Mouse (Mus musculus) liver, embryonic 11.5 days (tissue): Measurements from ENCODE around the gene Prr23a1. TPM values are rescaled to one million over a fixed set of nuclear protein-coding genes. Genes with fewer than 3 reads are reported as not detected.
"Not testable (repeated sequence)": the region's sequence is repeated elsewhere in the genome, so short reads cannot be mapped to it uniquely, and the experiment has no call there.

Experiments
- ATAC-seq: fragments of 200-750 bp; cut with Nextera tagmentation; replicated peaks from 2 replicates; pipeline ENCODE4 v1.8.0; 2017; ENCODE audit warnings: moderate number of reproducible peaks, mild to moderate bottlenecking, moderate TSS enrichment, moderate library complexity; ENCODE audit not compliant: low FRiP score
- DNase-seq: peaks from one replicate; pipeline ENCODE4 v3.0.0-alpha.2; 2017; ENCODE audit warnings: low spot score
- H3K27ac ChIP-seq: fragments of 300-500 bp; sonication (generic); 2 replicates; pipeline ENCODE4 v1.5.1; 2014; ENCODE audit warnings: mild to moderate bottlenecking, low read depth, low read length, control low read depth
- H3K27me3 ChIP-seq: fragments of 300-500 bp; sonication (generic); replicated peaks from 2 replicates; pipeline ENCODE4 v1.6.1; 2014; ENCODE audit warnings: low read length, mixed read lengths; ENCODE audit not compliant: control insufficient read depth, insufficient read depth
- H3K36me3 ChIP-seq: fragments of 300-500 bp; sonication (generic); 2 replicates; pipeline ENCODE4 v1.6.1; 2014; ENCODE audit warnings: mild to moderate bottlenecking, low read length, moderate library complexity, mixed read lengths; ENCODE audit not compliant: control insufficient read depth, insufficient read depth
- H3K4me1 ChIP-seq: fragments of 300-500 bp; sonication (generic); replicated peaks from 2 replicates; pipeline ENCODE4 v1.6.1; 2014; ENCODE audit warnings: low read length, mixed read lengths; ENCODE audit not compliant: control insufficient read depth, insufficient read depth
- H3K4me2 ChIP-seq: fragments of 300-500 bp; sonication (generic); 2 replicates; pipeline ENCODE4 v1.6.1; 2014; ENCODE audit warnings: mild to moderate bottlenecking, control low read depth, moderate library complexity
- H3K4me3 ChIP-seq: fragments of 300-500 bp; sonication (generic); 2 replicates; pipeline ENCODE4 v1.5.1; 2014; ENCODE audit warnings: low read depth, low read length, control low read depth
- H3K9ac ChIP-seq: fragments of 300-500 bp; sonication (generic); 2 replicates; pipeline ENCODE4 v1.6.1; 2014; ENCODE audit warnings: low read depth, low read length, control low read depth
- H3K9me3 ChIP-seq: fragments of 300-500 bp; sonication (generic); 2 replicates; pipeline ENCODE4 v1.6.1; 2016; ENCODE audit warnings: low read length, inconsistent platforms, mixed read lengths; ENCODE audit not compliant: control insufficient read depth
- WGBS: fragments of 180-500 bp; shearing (Covaris S2); extraction: QIAGEN DNeasy Blood & Tissue Kit; methylation state at CpG from one replicate; pipeline ENCODE4 v1.1.7; 2014; 5-methylcytosine and 5-hydroxymethylcytosine counted together
- polyA plus RNA-seq: library from polyadenylated mRNA; unstranded; fragments of >200 nt; fragmentation: Nextera tagmentation; extraction: Ambion mirVana; gene quantifications from 2 replicates; pipeline ENCODE4 v1.2.1, GENCODE M21; 2014

The Prr23a1 gene
- polyA plus RNA-seq = not detected in 2 replicates

DNA sequence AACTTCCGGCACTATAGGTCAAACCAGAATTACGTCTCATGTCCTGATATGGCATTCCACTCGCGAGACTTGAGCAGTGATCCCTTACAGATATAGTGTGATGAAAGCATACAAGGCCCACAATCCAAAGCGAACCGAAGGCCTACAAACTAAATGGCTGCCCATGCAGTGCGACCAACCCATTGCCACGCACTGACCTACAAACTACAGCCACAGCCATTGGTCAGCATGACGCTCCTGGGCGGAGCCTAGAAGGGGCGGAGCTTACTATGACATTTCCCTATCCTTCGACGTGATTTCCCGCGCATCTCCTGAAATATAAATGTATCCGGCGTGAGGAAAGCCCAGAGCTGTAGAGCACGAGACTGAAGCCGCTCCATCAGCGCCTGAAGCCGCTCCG is at the start of gene Prr23a1:
Gene Prr23a1, plus strand, starts transcription at position 387 of the 400 bp plus-strand sequence.
- no peaks in the 10 kb centered on the region for H3K4me1 ChIP-seq
- no peak within 1 kb of the TSS for H3K4me2 ChIP-seq
- no peaks in the 10 kb centered on the region for H3K36me3 ChIP-seq
- no peak within 1 kb of the TSS for H3K9ac ChIP-seq
- no peaks in the 10 kb centered on the region for H3K9me3 ChIP-seq
- no peak within 1 kb of the TSS for H3K4me3 ChIP-seq
- WGBS = 47% methylated on average over 22 of the region's 22 CpGs
- no peaks in the 10 kb centered on the region; the same call in 1 of the 2 replicates for H3K27me3 ChIP-seq
- H3K27ac ChIP-seq = no peak within 1 kb of the TSS
- DNase-seq (no peak), ATAC-seq (no peak)

DNA sequence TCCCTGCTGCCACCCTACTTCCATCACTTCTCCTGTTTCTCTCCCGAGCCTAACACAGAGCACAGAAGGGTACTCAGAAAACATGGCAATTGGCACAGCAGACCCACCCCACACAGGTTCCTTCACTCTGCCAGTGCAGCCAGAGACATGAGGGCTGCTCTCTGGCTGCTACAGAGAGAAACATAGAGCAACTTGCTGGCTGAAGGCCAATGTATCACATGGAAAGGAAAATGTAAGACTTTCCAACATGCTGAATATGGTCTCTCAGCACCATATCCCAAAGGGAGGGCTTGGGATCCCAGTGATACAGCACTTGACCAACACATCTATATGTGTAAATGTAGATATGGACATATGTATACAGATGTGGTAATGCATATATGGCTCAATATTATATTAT is 43.3 kb upstream of the Prr23a1 start:
- H3K9ac ChIP-seq = no peak overlapping the region
- H3K27me3 ChIP-seq = no peaks in the 10 kb centered on the region
- no peak overlapping the region for H3K4me2 ChIP-seq
- no peak overlapping the region for H3K27ac ChIP-seq
- no peak overlapping the region for H3K4me3 ChIP-seq
- H3K36me3 ChIP-seq = no peaks in the 10 kb centered on the region
- no peak for DNase-seq
- WGBS = 76% methylated on average over 1 of the region's 1 CpGs
- no peaks in the 10 kb centered on the region for H3K9me3 ChIP-seq
- no peaks in the 10 kb centered on the region for H3K4me1 ChIP-seq
- ATAC-seq = no peak

DNA sequence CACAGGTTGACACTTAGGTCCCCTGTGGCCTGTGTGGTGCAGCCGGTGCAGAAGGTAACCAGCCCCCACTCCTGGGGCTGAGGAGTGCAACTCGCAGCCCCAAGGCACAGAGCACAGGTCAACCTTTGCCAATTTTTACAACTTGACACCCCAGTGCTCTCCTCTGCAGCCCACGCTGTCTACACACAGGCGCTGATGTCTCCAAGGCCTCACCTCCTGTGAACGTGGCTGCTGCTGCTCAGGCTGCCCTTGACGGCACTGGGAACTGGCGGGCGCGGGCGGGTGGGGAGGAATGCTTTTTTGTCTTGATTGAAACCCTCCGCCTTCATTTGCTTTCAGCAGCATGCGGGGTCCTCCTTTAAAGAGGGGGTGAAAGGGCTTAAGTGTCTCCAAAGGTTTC is 38.3 kb upstream of the Prr23a1 start:
- Histone ChIP-seq H3K4me1 (no peaks in the 10 kb centered on the region), H3K4me2 (no peak overlapping the region), H3K4me3 (no peak overlapping the region), H3K27ac (no peak overlapping the region), H3K9me3 (no peaks in the 10 kb centered on the region), H3K36me3 (no peaks in the 10 kb centered on the region), H3K27me3 (no peaks in the 10 kb centered on the region), H3K9ac (no peak overlapping the region)
- ATAC-seq = no peak
- DNase-seq = no peak
- WGBS = 68% methylated on average over 12 of the region's 12 CpGs

DNA sequence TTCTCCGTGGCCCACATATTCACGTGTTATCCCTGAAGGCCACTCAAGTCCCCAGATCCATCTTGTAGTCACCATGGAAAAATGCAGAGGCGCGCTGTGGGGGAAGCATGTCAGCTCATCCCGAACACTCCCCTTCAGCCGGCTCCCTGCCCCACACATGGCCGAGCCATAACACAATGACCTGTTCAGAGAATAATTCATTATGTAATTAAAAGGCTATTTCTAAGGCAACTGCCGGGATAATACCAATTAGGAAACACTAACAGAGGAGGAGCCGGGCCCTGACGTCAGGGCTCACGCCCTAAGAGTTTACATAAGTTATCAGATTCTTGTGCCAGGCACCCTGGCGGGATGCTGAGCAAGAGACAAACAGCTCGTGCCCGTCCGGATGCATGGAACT is 36.8 kb upstream of the Prr23a1 start:
- no peak overlapping the region for H3K9ac ChIP-seq
- no peaks in the 10 kb centered on the region for H3K9me3 ChIP-seq
- H3K36me3 ChIP-seq = no peaks in the 10 kb centered on the region
- WGBS = 75% methylated on average over 15 of the region's 15 CpGs
- no peak for DNase-seq
- H3K27me3 ChIP-seq = no peaks in the 10 kb centered on the region
- ATAC-seq = no peak
- no peak overlapping the region for H3K27ac ChIP-seq
- no peaks in the 10 kb centered on the region for H3K4me1 ChIP-seq
- no peak overlapping the region for H3K4me2 ChIP-seq
- H3K4me3 ChIP-seq = no peak overlapping the region

DNA sequence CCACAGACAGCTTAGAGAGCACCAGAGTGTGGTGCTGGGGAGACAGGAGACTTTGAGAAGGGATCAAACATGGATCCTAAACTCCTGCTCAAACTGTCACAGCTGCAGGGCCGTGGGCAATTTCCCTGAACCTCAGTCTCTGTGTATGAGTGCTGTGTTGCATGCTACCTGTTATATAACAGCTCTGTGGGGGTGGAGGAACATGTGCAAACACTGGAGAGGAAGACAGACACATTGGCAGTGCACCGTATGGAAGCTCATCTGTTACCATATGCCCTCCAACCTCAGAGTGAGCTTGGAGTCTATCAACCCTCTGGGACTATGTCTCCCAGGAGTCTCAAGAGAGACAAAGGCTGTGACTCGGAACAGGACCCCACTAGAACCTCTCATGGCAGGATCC is 36.4 kb upstream of the Prr23a1 start:
- H3K4me3 ChIP-seq = no peak overlapping the region
- no peaks in the 10 kb centered on the region for H3K4me1 ChIP-seq
- H3K36me3 ChIP-seq = no peaks in the 10 kb centered on the region
- DNase-seq (no peak), ATAC-seq (no peak)
- no peak overlapping the region for H3K9ac ChIP-seq
- no peaks in the 10 kb centered on the region for H3K27me3 ChIP-seq
- H3K4me2 ChIP-seq = no peak overlapping the region
- H3K9me3 ChIP-seq = no peaks in the 10 kb centered on the region
- H3K27ac ChIP-seq = no peak overlapping the region
- 72% methylated on average over 3 of the region's 3 CpGs for WGBS

DNA sequence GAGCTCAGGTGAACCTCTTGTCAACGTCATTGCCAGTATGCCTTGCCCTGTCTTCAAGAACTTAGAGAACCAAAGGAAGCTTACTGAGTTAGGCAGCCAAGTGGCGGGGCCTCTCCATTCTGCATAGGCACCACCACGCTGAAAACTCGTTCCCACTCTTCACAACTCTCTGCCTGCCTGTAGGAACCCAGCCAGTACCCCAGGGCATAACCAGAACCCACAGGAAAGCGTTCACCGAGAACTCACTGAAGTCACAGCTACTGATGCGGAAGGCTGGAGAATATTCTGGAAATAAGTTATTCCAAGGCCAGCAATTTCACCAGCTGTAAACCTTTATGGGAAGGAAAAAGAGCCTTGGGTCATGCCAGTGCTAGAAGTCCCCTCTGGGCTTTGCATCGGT is 34.7 kb upstream of the Prr23a1 start:
- Histone ChIP-seq H3K4me3 (no peak overlapping the region), H3K36me3 (no peaks in the 10 kb centered on the region), H3K4me1 (no peaks in the 10 kb centered on the region), H3K9me3 (no peaks in the 10 kb centered on the region), H3K27me3 (no peaks in the 10 kb centered on the region), H3K27ac (no peak overlapping the region), H3K9ac (no peak overlapping the region), H3K4me2 (no peak overlapping the region)
- no peak for DNase-seq
- no peak for ATAC-seq
- WGBS = 81% methylated on average over 8 of the region's 8 CpGs

DNA sequence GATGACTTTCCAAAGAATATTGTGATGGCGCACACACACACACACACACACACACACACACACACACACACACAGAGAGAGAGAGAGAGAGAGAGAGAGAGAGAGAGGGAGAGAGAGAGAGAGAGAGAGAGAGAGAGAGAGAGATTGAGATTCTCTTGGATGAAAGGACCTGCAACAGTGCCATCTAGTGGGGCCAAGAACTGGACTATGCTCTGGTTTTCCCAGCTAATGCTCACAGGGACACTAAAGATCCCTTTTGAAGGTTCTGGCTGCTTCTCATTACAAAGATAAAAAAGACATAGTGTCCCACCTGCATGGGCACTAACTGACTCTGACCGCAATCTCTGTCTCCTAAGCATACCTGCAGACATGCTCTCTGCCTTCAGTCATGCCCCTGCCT is 32.8 kb upstream of the Prr23a1 start:
- H3K9ac ChIP-seq, DNase-seq: not testable (repeated sequence)
- WGBS = 74% methylated on average over 2 of the region's 2 CpGs

DNA sequence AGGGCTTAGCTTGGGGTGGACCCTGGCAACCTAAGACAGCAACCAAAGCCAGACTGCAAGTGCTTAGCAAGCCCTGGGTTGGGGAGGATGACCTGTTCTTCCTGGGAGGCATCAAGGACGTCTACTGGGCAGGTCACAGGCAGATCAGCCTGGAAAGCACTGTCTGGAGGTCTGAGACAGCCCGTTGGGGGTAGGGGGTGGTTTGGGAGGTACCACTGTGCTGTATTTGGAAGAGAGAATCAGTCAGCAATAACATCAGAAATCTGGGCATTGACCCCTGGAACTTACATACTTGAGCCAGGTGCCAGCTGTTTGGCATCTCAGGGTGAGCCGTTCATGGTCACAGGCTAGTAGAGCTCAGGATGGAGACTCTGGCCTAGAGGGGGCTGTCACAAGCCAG is 26.2 kb upstream of the Prr23a1 start:
- WGBS = 57% methylated on average over 3 of the region's 3 CpGs
- Histone ChIP-seq H3K9me3 (no peaks in the 10 kb centered on the region), H3K27me3 (no peaks in the 10 kb centered on the region), H3K4me1 (no peaks in the 10 kb centered on the region), H3K9ac (no peak overlapping the region), H3K36me3 (no peaks in the 10 kb centered on the region), H3K4me3 (no peak overlapping the region), H3K4me2 (no peak overlapping the region), H3K27ac (no peak overlapping the region)
- no peak for ATAC-seq
- peak; percentile 15 for DNase-seq

More for the DNA sequence above, 32.8 kb upstream of the Prr23a1 start:
- H3K4me2 ChIP-seq, ATAC-seq, H3K27ac ChIP-seq, H3K4me1 ChIP-seq, H3K27me3 ChIP-seq, H3K4me3 ChIP-seq, H3K9me3 ChIP-seq, H3K36me3 ChIP-seq: not testable (repeated sequence)

DNA sequence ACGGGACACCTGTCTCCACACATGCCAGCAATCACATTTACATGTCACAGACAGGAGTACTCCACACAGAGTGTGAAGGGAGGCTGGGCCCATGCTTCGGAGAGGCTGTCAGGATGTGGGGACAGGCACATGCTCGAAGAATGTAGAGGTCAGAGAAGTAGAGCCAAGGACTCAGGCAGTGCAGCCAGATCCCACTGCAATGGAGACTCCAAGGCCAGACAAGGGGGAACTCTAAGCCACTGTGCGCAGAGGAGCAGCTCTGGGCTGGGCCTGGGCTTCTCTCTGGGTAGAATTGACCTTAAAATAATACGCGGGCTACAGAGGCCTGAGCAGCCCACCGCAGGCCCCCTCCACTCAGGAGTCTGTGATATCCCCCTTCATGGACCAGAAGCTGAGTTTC is 24.7 kb upstream of the Prr23a1 start:
- H3K4me3 ChIP-seq = no peak overlapping the region
- WGBS = 81% methylated on average over 7 of the region's 7 CpGs
- H3K4me1 ChIP-seq = no peaks in the 10 kb centered on the region
- H3K9ac ChIP-seq = no peak overlapping the region
- no peak overlapping the region for H3K27ac ChIP-seq
- no peaks in the 10 kb centered on the region for H3K36me3 ChIP-seq
- ATAC-seq (no peak), DNase-seq (no peak)
- no peaks in the 10 kb centered on the region for H3K9me3 ChIP-seq
- no peaks in the 10 kb centered on the region for H3K27me3 ChIP-seq
- H3K4me2 ChIP-seq = no peak overlapping the region
